Mouse (Mus musculus): Measurements from ENCODE around the gene Ctse. TPM values are rescaled to one million over a fixed set of nuclear protein-coding genes. Genes with fewer than 3 reads are reported as not detected.
A peak's percentile ranks its signal among the peaks of the same experiment; 100 is the strongest.

The Ctse gene
- total RNA-seq (2014; rRNA removed; ENCODE audit: low replicate concordance) (2.3 and 5.2 TPM in 2 replicates), polyA plus RNA-seq (2015; fragmentation: Nextera tagmentation; extraction: Ambion mirVana) (0.18 and 0.27 TPM in 2 replicates)

DNA sequence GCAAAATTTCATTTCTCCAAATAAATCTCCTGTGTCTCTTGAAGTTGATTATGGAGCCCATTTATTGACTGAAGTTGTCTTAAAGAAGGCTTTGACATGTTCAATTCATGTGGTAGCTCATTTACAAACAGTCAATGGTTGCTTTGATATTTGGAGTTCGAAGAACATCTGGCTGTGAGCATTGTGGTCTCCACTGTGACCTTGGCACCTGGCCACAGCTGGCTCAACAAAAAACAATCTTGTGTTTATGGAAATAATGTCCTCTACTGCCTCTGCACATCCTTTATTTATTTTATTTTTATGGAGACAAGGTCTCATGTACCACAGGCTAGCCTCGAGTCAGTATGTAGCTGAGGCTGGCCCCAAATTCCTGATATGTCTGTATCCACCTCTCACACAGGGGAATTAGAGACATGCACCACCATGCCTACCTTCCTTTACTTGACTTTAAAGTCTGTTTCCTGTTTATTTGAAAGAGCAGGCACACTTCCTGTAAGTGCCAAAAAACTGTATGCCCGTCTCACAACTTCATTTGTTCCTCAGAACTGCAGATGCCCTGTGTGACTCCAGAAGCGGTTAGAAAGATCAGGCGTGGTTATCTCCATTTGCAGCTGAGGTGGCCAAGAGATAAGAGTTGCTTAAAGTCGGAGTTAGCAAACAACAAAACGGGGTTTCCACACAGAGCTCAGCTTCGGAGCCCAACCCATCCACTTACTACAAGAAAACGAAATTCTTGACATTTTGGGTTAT is at the start of gene Ctse:
Ctse (plus strand) TSS at position 516 of the 750 bp plus-strand sequence.
- Histone ChIP-seq H3K9ac (replicated peaks; ENCODE audit: low read depth, low read length) (no peak within 1 kb of the TSS), H3K9me3 (replicated peaks; ENCODE audit: control insufficient read depth, low read length) (no peaks in the 10 kb centered on the region)
- WGBS: 44% methylated on average over 9 of the region's 9 CpGs

DNA sequence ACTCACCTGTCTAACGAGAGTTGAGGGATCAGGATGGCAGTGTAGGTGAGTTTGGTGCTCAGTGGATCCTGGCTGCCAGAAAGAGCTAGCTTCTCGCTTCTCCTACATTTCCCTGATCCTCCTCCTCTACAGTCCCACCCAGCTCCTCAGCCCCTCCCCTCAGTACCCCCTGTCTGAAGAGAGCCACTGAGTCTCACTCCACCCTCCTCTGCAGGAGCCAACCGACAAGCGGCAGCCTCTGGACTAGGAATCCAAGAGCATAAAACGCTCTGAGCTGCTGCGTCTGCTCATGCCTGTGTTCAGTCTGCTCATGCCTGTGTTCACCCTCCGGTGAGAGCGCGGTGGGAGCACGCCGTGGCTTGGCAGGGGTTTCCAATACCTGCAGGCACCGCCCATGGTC is 39.2 kb upstream of the Ctse start, which contains the start of gene Avpr1b:
Avpr1b (plus strand) TSS at position 335 of the 400 bp plus-strand sequence.
- H3K27ac ChIP-seq (ENCODE audit: low read depth): no peak within 1 kb of the TSS
- H3K9me3 ChIP-seq (replicated peaks; ENCODE audit: control insufficient read depth, low read length): no peaks in the 10 kb centered on the region
- no peak within 1 kb of the TSS for H3K4me3 ChIP-seq (ENCODE audit: low read depth, low read length)
- H3K4me2 ChIP-seq (ENCODE audit: low read depth, low read length): 0 out of 2 replicates have a peak within 1 kb of the TSS, but pooled peaks have one; percentile 9
- H3K4me1 ChIP-seq (ENCODE audit: control insufficient read depth, insufficient read depth): no peaks in the 10 kb centered on the region
- H3K27me3 ChIP-seq (ENCODE audit: control insufficient read depth, insufficient read depth, low read length): peaks cover 14% of the 10 kb centered on the region; the same call in 1 of the 2 replicates
- ATAC-seq (ENCODE audit: insufficient read depth, low read depth): no peak
- no peak for DNase-seq (ENCODE audit: low spot score)
- TF ChIP-seq CTCF (IDR thresholded peaks at IDR 0.05; ENCODE audit: low read depth) (no peak), EP300 (IDR thresholded peaks at IDR 0.05; ENCODE audit: low read depth) (no peak)
- no peak within 1 kb of the TSS for H3K9ac ChIP-seq (replicated peaks; ENCODE audit: low read depth, low read length)
- H3K36me3 ChIP-seq (replicated peaks; ENCODE audit: control insufficient read depth, insufficient read depth, low read length): no peaks in the 10 kb centered on the region
- WGBS: 19% methylated on average over 12 of the region's 12 CpGs

More for the DNA sequence above, at the start of gene Ctse:
- TF ChIP-seq CTCF (IDR thresholded peaks at IDR 0.05; ENCODE audit: low read depth) (no peak), EP300 (IDR thresholded peaks at IDR 0.05; ENCODE audit: low read depth) (no peak)
- H3K4me2 ChIP-seq (ENCODE audit: low read depth, low read length): no peak within 1 kb of the TSS
- DNase-seq (ENCODE audit: low spot score): no peak
- peak within 1 kb of the TSS; percentile 15; the same call in 1 of the 2 replicates for H3K4me3 ChIP-seq (ENCODE audit: low read depth, low read length)
- no peak for ATAC-seq (ENCODE audit: insufficient read depth, low read depth)
- H3K36me3 ChIP-seq (replicated peaks; ENCODE audit: control insufficient read depth, insufficient read depth, low read length): no peaks in the 10 kb centered on the region
- peak within 1 kb of the TSS; percentile 41; the same call in 1 of the 2 replicates for H3K27ac ChIP-seq (ENCODE audit: low read depth)
- H3K4me1 ChIP-seq (ENCODE audit: control insufficient read depth, insufficient read depth): no peaks in the 10 kb centered on the region
- H3K27me3 ChIP-seq (ENCODE audit: control insufficient read depth, insufficient read depth, low read length): no peaks in the 10 kb centered on the region

DNA sequence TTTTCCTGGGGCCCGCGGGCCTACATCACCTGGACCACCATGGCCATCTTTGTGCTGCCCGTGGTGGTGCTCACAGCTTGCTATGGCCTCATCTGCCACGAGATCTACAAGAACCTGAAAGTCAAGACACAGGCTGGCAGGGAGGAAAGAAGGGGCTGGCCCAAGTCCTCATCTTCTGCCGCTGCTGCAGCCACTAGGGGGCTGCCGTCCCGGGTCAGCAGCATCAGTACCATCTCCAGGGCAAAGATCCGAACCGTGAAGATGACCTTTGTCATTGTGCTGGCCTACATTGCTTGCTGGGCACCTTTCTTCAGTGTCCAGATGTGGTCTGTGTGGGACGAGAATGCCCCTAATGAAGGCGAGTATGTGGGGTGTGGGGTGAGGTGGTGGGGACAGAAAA is 37.8 kb upstream of the Ctse start:
- WGBS: 39% methylated on average over 11 of the region's 11 CpGs
- DNase-seq (ENCODE audit: low spot score) (no peak), ATAC-seq (ENCODE audit: insufficient read depth, low read depth) (no peak)
- Histone ChIP-seq H3K27me3 (ENCODE audit: control insufficient read depth, insufficient read depth, low read length) (peaks cover 14% of the 10 kb centered on the region; the same call in 1 of the 2 replicates), H3K9me3 (replicated peaks; ENCODE audit: control insufficient read depth, low read length) (no peaks in the 10 kb centered on the region), H3K4me2 (ENCODE audit: low read depth, low read length) (no peak overlapping the region), H3K4me3 (ENCODE audit: low read depth, low read length) (no peak overlapping the region), H3K9ac (replicated peaks; ENCODE audit: low read depth, low read length) (no peak overlapping the region), H3K27ac (ENCODE audit: low read depth) (no peak overlapping the region), H3K36me3 (replicated peaks; ENCODE audit: control insufficient read depth, insufficient read depth, low read length) (no peaks in the 10 kb centered on the region), H3K4me1 (ENCODE audit: control insufficient read depth, insufficient read depth) (no peaks in the 10 kb centered on the region)
- TF ChIP-seq EP300 (IDR thresholded peaks at IDR 0.05; ENCODE audit: low read depth) (no peak), CTCF (IDR thresholded peaks at IDR 0.05; ENCODE audit: low read depth) (peak; percentile 33; the same call in 1 of the 2 replicates)

DNA sequence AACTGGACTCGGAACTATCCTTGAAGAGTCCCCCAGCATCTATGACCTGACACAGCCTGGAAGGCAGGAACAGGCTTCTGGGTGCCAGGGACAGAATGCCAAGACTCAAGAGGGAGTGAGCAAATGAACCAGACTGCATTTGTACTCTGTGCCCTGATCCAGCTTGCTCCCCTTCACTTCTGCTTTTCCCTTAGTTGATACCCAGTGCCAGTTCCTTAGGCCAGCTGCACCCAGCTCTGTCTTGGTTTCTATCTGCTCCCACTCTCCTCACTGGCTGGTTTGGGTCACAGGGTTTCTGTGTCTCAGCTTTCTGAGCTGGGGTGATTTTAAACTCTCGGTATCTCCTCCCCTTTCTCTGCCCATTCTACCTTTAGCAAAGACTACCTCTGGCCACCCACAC is 31.4 kb upstream of the Ctse start:
- no peaks in the 10 kb centered on the region for H3K36me3 ChIP-seq (replicated peaks; ENCODE audit: control insufficient read depth, insufficient read depth, low read length)
- ATAC-seq (ENCODE audit: insufficient read depth, low read depth) (no peak), DNase-seq (ENCODE audit: low spot score) (no peak)
- H3K4me3 ChIP-seq (ENCODE audit: low read depth, low read length): no peak overlapping the region
- no peaks in the 10 kb centered on the region for H3K27me3 ChIP-seq (ENCODE audit: control insufficient read depth, insufficient read depth, low read length)
- no peak overlapping the region for H3K27ac ChIP-seq (ENCODE audit: low read depth)
- no peaks in the 10 kb centered on the region for H3K4me1 ChIP-seq (ENCODE audit: control insufficient read depth, insufficient read depth)
- no peak overlapping the region for H3K9ac ChIP-seq (replicated peaks; ENCODE audit: low read depth, low read length)
- no peak overlapping the region for H3K4me2 ChIP-seq (ENCODE audit: low read depth, low read length)
- TF ChIP-seq CTCF (IDR thresholded peaks at IDR 0.05; ENCODE audit: low read depth) (no peak), EP300 (IDR thresholded peaks at IDR 0.05; ENCODE audit: low read depth) (no peak)
- 88% methylated on average over 2 of the region's 2 CpGs for WGBS
- H3K9me3 ChIP-seq (replicated peaks; ENCODE audit: control insufficient read depth, low read length): no peaks in the 10 kb centered on the region

DNA sequence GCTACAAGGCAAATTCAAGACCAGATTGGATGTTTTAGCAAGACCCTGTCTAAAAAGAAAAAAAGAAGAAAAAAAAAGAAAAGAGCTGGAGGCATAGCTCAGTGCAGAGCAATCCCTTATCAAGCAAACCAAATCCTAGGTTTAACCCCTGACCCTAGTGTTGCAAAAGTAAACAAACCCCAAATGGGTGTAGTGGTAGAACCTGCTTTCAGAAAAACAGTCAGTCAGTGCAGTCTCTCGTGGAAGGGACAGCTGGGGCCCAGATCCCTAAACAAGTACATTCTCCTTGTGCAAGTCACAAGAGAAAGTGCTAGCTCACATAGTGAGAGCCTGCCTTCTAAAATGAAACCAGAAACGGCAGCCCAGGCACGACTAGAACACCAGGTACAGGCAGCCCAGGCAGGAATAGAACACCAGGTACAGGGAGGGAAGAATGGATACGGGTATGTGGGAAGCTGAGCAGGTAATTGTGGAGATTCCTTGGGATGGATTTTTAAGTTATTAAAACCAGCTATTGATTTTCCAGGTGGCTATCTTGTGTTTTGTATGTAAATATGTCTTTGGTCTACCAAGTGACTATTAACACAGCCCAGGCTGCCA is 25.4 kb upstream of the Ctse start:
- ATAC-seq (ENCODE audit: insufficient read depth, low read depth): no peak
- TF ChIP-seq EP300 (IDR thresholded peaks at IDR 0.05; ENCODE audit: low read depth) (no peak), CTCF (IDR thresholded peaks at IDR 0.05; ENCODE audit: low read depth) (no peak)
- Histone ChIP-seq H3K9ac (replicated peaks; ENCODE audit: low read depth, low read length) (no peak overlapping the region), H3K4me2 (ENCODE audit: low read depth, low read length) (no peak overlapping the region), H3K4me1 (ENCODE audit: control insufficient read depth, insufficient read depth) (0 out of 2 replicates have a peak, but pooled peaks cover 6% of the 10 kb centered on the region), H3K4me3 (ENCODE audit: low read depth, low read length) (no peak overlapping the region), H3K9me3 (replicated peaks; ENCODE audit: control insufficient read depth, low read length) (no peaks in the 10 kb centered on the region), H3K27me3 (ENCODE audit: control insufficient read depth, insufficient read depth, low read length) (no peaks in the 10 kb centered on the region), H3K27ac (ENCODE audit: low read depth) (no peak overlapping the region), H3K36me3 (replicated peaks; ENCODE audit: control insufficient read depth, insufficient read depth, low read length) (no peaks in the 10 kb centered on the region)
- WGBS: 48% methylated on average over 4 of the region's 4 CpGs
- no peak for DNase-seq (ENCODE audit: low spot score)
